Mouse (Mus musculus) cortical plate, adult 2 months (tissue): ENCODE data around the gene Atp4b.

Experiments used
- CTCF ChIP-seq: fragments of 200-500 bp; IDR thresholded peaks from 2 replicates; pipeline ENCODE4 v1.5.1; 2011; ENCODE audit warnings: mild to moderate bottlenecking, control low read depth, low read length; ENCODE audit not compliant: insufficient read depth; ENCODE audit errors: extremely low read depth
- POLR2A ChIP-seq: fragments of 200-500 bp; IDR thresholded peaks from 2 replicates; pipeline ENCODE4 v1.6.1; 2011; ENCODE audit warnings: mild to moderate bottlenecking, low read length, control low read depth; ENCODE audit not compliant: insufficient read depth; ENCODE audit errors: extremely low read depth

DNA sequence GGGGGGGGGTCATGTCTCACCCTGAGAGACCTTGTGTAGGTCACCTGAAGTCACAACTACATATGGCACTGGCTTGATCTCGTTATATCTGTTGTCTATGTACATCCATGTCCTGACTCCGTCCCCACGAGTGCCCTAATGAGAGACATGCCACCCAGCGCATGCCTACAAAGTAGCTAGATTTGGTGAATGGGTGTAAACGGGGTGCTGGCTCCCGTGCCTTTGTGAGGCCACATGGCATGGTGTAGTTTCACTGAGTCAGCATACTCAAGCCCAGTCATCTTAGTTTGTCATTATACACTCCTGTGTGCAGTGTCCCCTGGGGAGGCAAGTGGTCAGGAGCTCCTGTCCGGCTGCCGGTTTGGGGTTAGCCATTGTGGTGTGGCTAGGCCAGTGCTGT lies 56.0 kb downstream of the Atp4b start:
- TF ChIP-seq CTCF (no peak), POLR2A (no peak)
